Mouse (Mus musculus): ENCODE results near the gene Zbtb20. TPM values are rescaled to one million over a fixed set of nuclear protein-coding genes. Genes with fewer than 3 reads are reported as not detected.

Zbtb20 gene
- polyA plus RNA-seq, 1 experiment from 2014 or later = 35.1 TPM

- 77% methylated on average over 7 of the region's 7 CpGs for WGBS
- Histone ChIP-seq H3K4me2 (replicated peaks; ENCODE audit: low read depth, low read length) (no peak overlapping the region), H3K27me3 (ENCODE audit: control insufficient read depth, insufficient read depth, low read length) (no peaks in the 10 kb centered on the region), H3K9me3 (ENCODE audit: control insufficient read depth, low read depth, low read length) (no peaks in the 10 kb centered on the region), H3K4me1 (ENCODE audit: control insufficient read depth, insufficient read depth, low read length) (no peaks in the 10 kb centered on the region), H3K36me3 (ENCODE audit: control insufficient read depth, insufficient read depth, low read length) (no peaks in the 10 kb centered on the region), H3K27ac (ENCODE audit: low read length) (no peak overlapping the region), H3K9ac (replicated peaks; ENCODE audit: low read depth, low read length) (no peak overlapping the region), H3K4me3 (ENCODE audit: low read depth, low read length) (no peak overlapping the region)
- ATAC-seq (ENCODE audit: insufficient number of reproducible peaks, insufficient read depth, low FRiP score, low read depth) = no peak
Observed at GRCm38 (mm10) chr16:43383149-43383740, 507.6 kb downstream of the Zbtb20 start.

- H3K4me2 ChIP-seq (replicated peaks; ENCODE audit: low read depth, low read length) = no peak overlapping the region
- H3K27ac ChIP-seq (ENCODE audit: low read length) = no peak overlapping the region
- no peaks in the 10 kb centered on the region for H3K27me3 ChIP-seq (ENCODE audit: control insufficient read depth, insufficient read depth, low read length)
- H3K4me1 ChIP-seq (ENCODE audit: control insufficient read depth, insufficient read depth, low read length) = no peaks in the 10 kb centered on the region
- no peak overlapping the region for H3K4me3 ChIP-seq (ENCODE audit: low read depth, low read length)
- no peak for ATAC-seq (ENCODE audit: insufficient number of reproducible peaks, insufficient read depth, low FRiP score, low read depth)
- no peaks in the 10 kb centered on the region for H3K9me3 ChIP-seq (ENCODE audit: control insufficient read depth, low read depth, low read length)
- WGBS = 53% methylated on average over 4 of the region's 4 CpGs
- H3K9ac ChIP-seq (replicated peaks; ENCODE audit: low read depth, low read length) = no peak overlapping the region
- H3K36me3 ChIP-seq (ENCODE audit: control insufficient read depth, insufficient read depth, low read length) = no peaks in the 10 kb centered on the region
Observed at GRCm38 (mm10) chr16:43384953-43385619, 509.4 kb downstream of the Zbtb20 start.

GRCm38 (mm10) chr16:43385620-43386210 is 510.0 kb downstream of the Zbtb20 start:
- no peak overlapping the region for H3K4me3 ChIP-seq (ENCODE audit: low read depth, low read length)
- no peaks in the 10 kb centered on the region for H3K4me1 ChIP-seq (ENCODE audit: control insufficient read depth, insufficient read depth, low read length)
- no peak for ATAC-seq (ENCODE audit: insufficient number of reproducible peaks, insufficient read depth, low FRiP score, low read depth)
- H3K36me3 ChIP-seq (ENCODE audit: control insufficient read depth, insufficient read depth, low read length) = no peaks in the 10 kb centered on the region
- no peak overlapping the region for H3K27ac ChIP-seq (ENCODE audit: low read length)
- H3K9ac ChIP-seq (replicated peaks; ENCODE audit: low read depth, low read length) = no peak overlapping the region
- H3K4me2 ChIP-seq (replicated peaks; ENCODE audit: low read depth, low read length) = no peak overlapping the region
- H3K9me3 ChIP-seq (ENCODE audit: control insufficient read depth, low read depth, low read length) = no peaks in the 10 kb centered on the region
- no peaks in the 10 kb centered on the region for H3K27me3 ChIP-seq (ENCODE audit: control insufficient read depth, insufficient read depth, low read length)
- WGBS = 58% methylated on average over 5 of the region's 5 CpGs

- Histone ChIP-seq H3K9me3 (ENCODE audit: control insufficient read depth, low read depth, low read length) (no peaks in the 10 kb centered on the region), H3K27ac (ENCODE audit: low read length) (no peak overlapping the region), H3K36me3 (ENCODE audit: control insufficient read depth, insufficient read depth, low read length) (no peaks in the 10 kb centered on the region), H3K4me2 (replicated peaks; ENCODE audit: low read depth, low read length) (no peak overlapping the region), H3K9ac (replicated peaks; ENCODE audit: low read depth, low read length) (no peak overlapping the region), H3K4me1 (ENCODE audit: control insufficient read depth, insufficient read depth, low read length) (no peaks in the 10 kb centered on the region), H3K27me3 (ENCODE audit: control insufficient read depth, insufficient read depth, low read length) (no peaks in the 10 kb centered on the region), H3K4me3 (ENCODE audit: low read depth, low read length) (no peak overlapping the region)
- WGBS = 51% methylated on average over 5 of the region's 5 CpGs
- no peak for ATAC-seq (ENCODE audit: insufficient number of reproducible peaks, insufficient read depth, low FRiP score, low read depth)
Observed at GRCm38 (mm10) chr16:43386426-43386825, 510.7 kb downstream of the Zbtb20 start.

GRCm38 (mm10) chr16:43388389-43388788 is 512.7 kb downstream of the Zbtb20 start:
- no peak for ATAC-seq (ENCODE audit: insufficient number of reproducible peaks, insufficient read depth, low FRiP score, low read depth)
- Histone ChIP-seq H3K27ac (ENCODE audit: low read length) (no peak overlapping the region), H3K4me1 (ENCODE audit: control insufficient read depth, insufficient read depth, low read length) (no peaks in the 10 kb centered on the region), H3K36me3 (ENCODE audit: control insufficient read depth, insufficient read depth, low read length) (no peaks in the 10 kb centered on the region), H3K9me3 (ENCODE audit: control insufficient read depth, low read depth, low read length) (no peaks in the 10 kb centered on the region), H3K9ac (replicated peaks; ENCODE audit: low read depth, low read length) (no peak overlapping the region), H3K27me3 (ENCODE audit: control insufficient read depth, insufficient read depth, low read length) (no peaks in the 10 kb centered on the region), H3K4me2 (replicated peaks; ENCODE audit: low read depth, low read length) (no peak overlapping the region), H3K4me3 (ENCODE audit: low read depth, low read length) (no peak overlapping the region)
- 92% methylated on average over 5 of the region's 5 CpGs for WGBS

GRCm38 (mm10) chr16:43390387-43390786 is 514.7 kb downstream of the Zbtb20 start:
- H3K4me3 ChIP-seq (ENCODE audit: low read depth, low read length) = no peak overlapping the region
- H3K36me3 ChIP-seq (ENCODE audit: control insufficient read depth, insufficient read depth, low read length) = no peaks in the 10 kb centered on the region
- ATAC-seq (ENCODE audit: insufficient number of reproducible peaks, insufficient read depth, low FRiP score, low read depth) = no peak
- H3K9me3 ChIP-seq (ENCODE audit: control insufficient read depth, low read depth, low read length) = no peaks in the 10 kb centered on the region
- no peaks in the 10 kb centered on the region for H3K4me1 ChIP-seq (ENCODE audit: control insufficient read depth, insufficient read depth, low read length)
- no peak overlapping the region for H3K4me2 ChIP-seq (replicated peaks; ENCODE audit: low read depth, low read length)
- H3K27me3 ChIP-seq (ENCODE audit: control insufficient read depth, insufficient read depth, low read length) = no peaks in the 10 kb centered on the region
- H3K27ac ChIP-seq (ENCODE audit: low read length) = no peak overlapping the region
- WGBS = 94% methylated on average over 4 of the region's 4 CpGs
- H3K9ac ChIP-seq (replicated peaks; ENCODE audit: low read depth, low read length) = no peak overlapping the region

- Histone ChIP-seq H3K9ac (replicated peaks; ENCODE audit: low read depth, low read length) (no peak overlapping the region), H3K4me2 (replicated peaks; ENCODE audit: low read depth, low read length) (no peak overlapping the region), H3K27ac (ENCODE audit: low read length) (no peak overlapping the region), H3K4me3 (ENCODE audit: low read depth, low read length) (no peak overlapping the region), H3K27me3 (ENCODE audit: control insufficient read depth, insufficient read depth, low read length) (no peaks in the 10 kb centered on the region), H3K36me3 (ENCODE audit: control insufficient read depth, insufficient read depth, low read length) (no peaks in the 10 kb centered on the region), H3K9me3 (ENCODE audit: control insufficient read depth, low read depth, low read length) (no peaks in the 10 kb centered on the region), H3K4me1 (ENCODE audit: control insufficient read depth, insufficient read depth, low read length) (no peaks in the 10 kb centered on the region)
- ATAC-seq (ENCODE audit: insufficient number of reproducible peaks, insufficient read depth, low FRiP score, low read depth) = no peak
- WGBS = 81% methylated on average over 4 of the region's 4 CpGs
Observed at GRCm38 (mm10) chr16:43393382-43393781, 517.7 kb downstream of the Zbtb20 start.

- H3K9ac ChIP-seq (replicated peaks; ENCODE audit: low read depth, low read length) = no peak overlapping the region
- WGBS = 54% methylated on average over 9 of the region's 9 CpGs
- ATAC-seq (ENCODE audit: insufficient number of reproducible peaks, insufficient read depth, low FRiP score, low read depth) = no peak
Observed at GRCm38 (mm10) chr16:43394013-43394568, 518.4 kb downstream of the Zbtb20 start.

More at GRCm38 (mm10) chr16:43394013-43394568, 518.4 kb downstream of the Zbtb20 start:
- H3K4me3 ChIP-seq (ENCODE audit: low read depth, low read length) = no peak overlapping the region
- no peaks in the 10 kb centered on the region for H3K27me3 ChIP-seq (ENCODE audit: control insufficient read depth, insufficient read depth, low read length)
- no peaks in the 10 kb centered on the region for H3K9me3 ChIP-seq (ENCODE audit: control insufficient read depth, low read depth, low read length)
- H3K4me1 ChIP-seq (ENCODE audit: control insufficient read depth, insufficient read depth, low read length) = no peaks in the 10 kb centered on the region
- H3K36me3 ChIP-seq (ENCODE audit: control insufficient read depth, insufficient read depth, low read length) = no peaks in the 10 kb centered on the region
- no peak overlapping the region for H3K4me2 ChIP-seq (replicated peaks; ENCODE audit: low read depth, low read length)
- H3K27ac ChIP-seq (ENCODE audit: low read length) = no peak overlapping the region
